Mouse (Mus musculus) stomach, embryonic 14.5 days (tissue): Measurements from ENCODE around the gene Wnt5b. TPM values are rescaled to one million over a fixed set of nuclear protein-coding genes. Genes with fewer than 3 reads are reported as not detected.

Source experiments
- ATAC-seq: fragments of 200-750 bp; cut with Nextera tagmentation; 2 replicates; pipeline ENCODE4 v1.8.0; 2017; ENCODE audit warnings: low read depth, moderate TSS enrichment; ENCODE audit not compliant: insufficient number of reproducible peaks, insufficient read depth, low FRiP score
- H3K27ac ChIP-seq: fragments of 300-500 bp; sonication (generic); 2 replicates; pipeline ENCODE4 v1.5.1; 2014; ENCODE audit warnings: mild to moderate bottlenecking, low read length, moderate library complexity, mixed read lengths
- H3K27me3 ChIP-seq: fragments of 300-500 bp; sonication (generic); 2 replicates; pipeline ENCODE4 v1.6.1; 2014; ENCODE audit warnings: low read length, control low read depth, mixed read lengths; ENCODE audit not compliant: control insufficient read depth, insufficient read depth
- H3K36me3 ChIP-seq: fragments of 300-500 bp; sonication (generic); 2 replicates; pipeline ENCODE4 v1.6.1; 2014; ENCODE audit warnings: mild to moderate bottlenecking, control low read depth, low read length, moderate library complexity, mixed read lengths; ENCODE audit not compliant: control insufficient read depth, insufficient read depth
- H3K4me1 ChIP-seq: fragments of 300-500 bp; sonication (generic); 2 replicates; pipeline ENCODE4 v1.6.1; 2014; ENCODE audit warnings: low read length, control low read depth, mixed read lengths; ENCODE audit not compliant: control insufficient read depth, insufficient read depth
- H3K4me2 ChIP-seq: fragments of 300-500 bp; sonication (generic); replicated peaks from 2 replicates; pipeline ENCODE4 v1.6.1; 2014; ENCODE audit warnings: low read depth, low read length, control low read depth
- H3K4me3 ChIP-seq: fragments of 300-500 bp; sonication (generic); 2 replicates; pipeline ENCODE4 v1.5.1; 2014; ENCODE audit warnings: low read depth, low read length, control low read depth
- H3K9ac ChIP-seq: fragments of 300-500 bp; sonication (generic); replicated peaks from 2 replicates; pipeline ENCODE4 v1.6.1; 2014; ENCODE audit warnings: low read depth, mild to moderate bottlenecking, control low read depth, low read length, moderate library complexity, mixed read lengths
- H3K9me3 ChIP-seq: fragments of 300-500 bp; sonication (generic); 2 replicates; pipeline ENCODE4 v1.6.1; 2016; ENCODE audit warnings: low read depth, low read length, control low read depth; ENCODE audit not compliant: control insufficient read depth
- WGBS: fragments of 180-500 bp; shearing (Covaris S2); extraction: QIAGEN DNeasy Blood & Tissue Kit; methylation state at CpG from one replicate; pipeline ENCODE4 v1.1.7; 2014; 5-methylcytosine and 5-hydroxymethylcytosine counted together
- polyA plus RNA-seq: library from polyadenylated mRNA; unstranded; fragments of >200 nt; fragmentation: Nextera tagmentation; extraction: Ambion mirVana; gene quantifications from 2 replicates; pipeline ENCODE4 v1.2.1, GENCODE M21; 2014

Gene Wnt5b
- polyA plus RNA-seq, 1 experiment from 2014 or later: 11.6 TPM

- Histone ChIP-seq H3K27ac (no peak overlapping the region), H3K4me2 (no peak overlapping the region), H3K4me3 (no peak overlapping the region), H3K27me3 (no peaks in the 10 kb centered on the region), H3K9ac (no peak overlapping the region), H3K36me3 (no peaks in the 10 kb centered on the region), H3K4me1 (0 out of 2 replicates have a peak, but pooled peaks cover 8% of the 10 kb centered on the region), H3K9me3 (no peaks in the 10 kb centered on the region)
- ATAC-seq: no peak
- 53% methylated on average over 7 of the region's 7 CpGs for WGBS
Measured at GRCm38 (mm10) chr6:119419412-119419811, 124.7 kb downstream of the Wnt5b start.

GRCm38 (mm10) chr6:119418392-119419251 lies 125.5 kb downstream of the Wnt5b start:
- 0 out of 2 replicates have a peak, but pooled peaks cover 8% of the 10 kb centered on the region for H3K4me1 ChIP-seq
- ATAC-seq: 0 out of 2 replicates have a peak, but pooled peaks have one; percentile 16
- no peaks in the 10 kb centered on the region for H3K9me3 ChIP-seq
- H3K27me3 ChIP-seq: no peaks in the 10 kb centered on the region
- no peak overlapping the region for H3K9ac ChIP-seq
- no peaks in the 10 kb centered on the region for H3K36me3 ChIP-seq
- H3K4me2 ChIP-seq: no peak overlapping the region
- WGBS: 54% methylated on average over 7 of the region's 7 CpGs
- H3K4me3 ChIP-seq: no peak overlapping the region
- H3K27ac ChIP-seq: no peak overlapping the region

- Histone ChIP-seq H3K4me1 (0 out of 2 replicates have a peak, but pooled peaks cover 8% of the 10 kb centered on the region), H3K9me3 (no peaks in the 10 kb centered on the region), H3K27me3 (no peaks in the 10 kb centered on the region), H3K9ac (no peak overlapping the region), H3K4me3 (no peak overlapping the region), H3K36me3 (no peaks in the 10 kb centered on the region), H3K27ac (no peak overlapping the region), H3K4me2 (no peak overlapping the region)
- no peak for ATAC-seq
- WGBS: 67% methylated on average over 7 of the region's 7 CpGs
Measured at GRCm38 (mm10) chr6:119417821-119418220, 126.3 kb downstream of the Wnt5b start.

GRCm38 (mm10) chr6:119417354-119417753 lies 126.8 kb downstream of the Wnt5b start, which contains the start of gene Adipor2:
Gene Adipor2 (minus strand): TSS chr6:119417704.
- peak within 1 kb of the TSS; percentile 24; the same call in 1 of the 2 replicates for H3K4me2 ChIP-seq
- 5% methylated on average over 12 of the region's 12 CpGs for WGBS
- ATAC-seq: peak; percentile 56; the same call in 1 of the 2 replicates
- H3K4me3 ChIP-seq: no peak within 1 kb of the TSS
- 0 out of 2 replicates have a peak, but pooled peaks cover 8% of the 10 kb centered on the region for H3K4me1 ChIP-seq
- H3K27me3 ChIP-seq: no peaks in the 10 kb centered on the region
- no peaks in the 10 kb centered on the region for H3K36me3 ChIP-seq
- H3K9me3 ChIP-seq: no peaks in the 10 kb centered on the region
- H3K27ac ChIP-seq: no peak within 1 kb of the TSS
- no peak within 1 kb of the TSS for H3K9ac ChIP-seq

GRCm38 (mm10) chr6:119416643-119417042 lies 127.5 kb downstream of the Wnt5b start:
- no peak for ATAC-seq
- no peaks in the 10 kb centered on the region for H3K9me3 ChIP-seq
- no peak overlapping the region for H3K9ac ChIP-seq
- no peak overlapping the region for H3K27ac ChIP-seq
- 69% methylated on average over 6 of the region's 6 CpGs for WGBS
- H3K4me1 ChIP-seq: 0 out of 2 replicates have a peak, but pooled peaks cover 8% of the 10 kb centered on the region
- H3K36me3 ChIP-seq: no peaks in the 10 kb centered on the region
- H3K4me3 ChIP-seq: no peak overlapping the region
- H3K4me2 ChIP-seq: no peak overlapping the region
- H3K27me3 ChIP-seq: no peaks in the 10 kb centered on the region

GRCm38 (mm10) chr6:119414262-119415043 lies 129.7 kb downstream of the Wnt5b start:
- Histone ChIP-seq H3K4me3 (no peak overlapping the region), H3K4me1 (0 out of 2 replicates have a peak, but pooled peaks cover 8% of the 10 kb centered on the region), H3K27ac (no peak overlapping the region), H3K36me3 (no peaks in the 10 kb centered on the region), H3K9me3 (no peaks in the 10 kb centered on the region), H3K4me2 (no peak overlapping the region), H3K27me3 (no peaks in the 10 kb centered on the region), H3K9ac (no peak overlapping the region)
- WGBS: 81% methylated on average over 15 of the region's 15 CpGs
- no peak for ATAC-seq

GRCm38 (mm10) chr6:119412588-119412987 lies 131.6 kb downstream of the Wnt5b start:
- no peak for ATAC-seq
- Histone ChIP-seq H3K4me3 (no peak overlapping the region), H3K36me3 (no peaks in the 10 kb centered on the region), H3K27me3 (no peaks in the 10 kb centered on the region), H3K4me1 (0 out of 2 replicates have a peak, but pooled peaks cover 8% of the 10 kb centered on the region), H3K9ac (no peak overlapping the region), H3K9me3 (no peaks in the 10 kb centered on the region), H3K27ac (no peak overlapping the region), H3K4me2 (no peak overlapping the region)
- 85% methylated on average over 4 of the region's 4 CpGs for WGBS

GRCm38 (mm10) chr6:119411511-119411910 lies 132.6 kb downstream of the Wnt5b start:
- WGBS: 77% methylated on average over 3 of the region's 3 CpGs
- ATAC-seq: no peak
- Histone ChIP-seq H3K9me3 (no peaks in the 10 kb centered on the region), H3K9ac (no peak overlapping the region), H3K4me1 (no peaks in the 10 kb centered on the region), H3K4me2 (no peak overlapping the region), H3K36me3 (no peaks in the 10 kb centered on the region), H3K4me3 (no peak overlapping the region), H3K27me3 (no peaks in the 10 kb centered on the region), H3K27ac (no peak overlapping the region)
